Mouse (Mus musculus): ENCODE measurements at regions not wholly inside any gene's neighbourhood (a gene's known extent, or its start where the extent isn't known, plus 50 kb on each side); places are given as distances from the start of the nearest gene placed in this dataset.
"Not testable (repeated sequence)": the region's sequence is repeated elsewhere in the genome, so short reads cannot be mapped to it uniquely, and the experiment has no call there.

- TF ChIP-seq CTCF (IDR thresholded peaks at IDR 0.05; ENCODE audit: low read depth); EP300 (optimal IDR thresholded peaks at IDR 0.05): not testable (repeated sequence)
Observed at GRCm38 (mm10) chr8:93443631-93444030, 64.1 kb upstream of the Ces1h start.
